Mouse (Mus musculus) left cerebral cortex, adult 2 months (tissue): ENCODE results near the gene Usp21. TPM values are rescaled to one million over a fixed set of nuclear protein-coding genes. Genes with fewer than 3 reads are reported as not detected.

Experiments
- DNase-seq, 2 experiments: peaks; one replicate each; pipeline ENCODE4 v3.0.0; 2021 to 2022; ENCODE audit warnings: low spot score in 2 of 2, mixed read lengths in 1 of 2; ENCODE audit errors: extremely low spot score in 1 of 2
- H3K27ac ChIP-seq: fragments of 200-600 bp; 2 replicates; pipeline ENCODE4 v1.8.1; 2022
- H3K4me3 ChIP-seq: fragments of 200-600 bp; 2 replicates; pipeline ENCODE4 v1.8.1; 2022
- CTCF ChIP-seq: fragments of 200-600 bp; IDR thresholded peaks from 2 replicates; pipeline ENCODE4 v1.8.1; 2022; ENCODE audit warnings: antibody characterized with exemption, mild to moderate bottlenecking, moderate library complexity
- intact Hi-C: fragments of 180-260 bp; cut with DNase I; formaldehyde crosslinking; loops from one replicate; pipeline ENCODE4 v1.15.1; 2025
- total RNA-seq, 2 experiments: library from RNA; stranded (reverse); gene quantifications; 2 replicates each; pipeline ENCODE4 v1.2.3; 2021

The Usp21 gene
- total RNA-seq, 2 experiments from 2014 or later: 59.8 to 65.7 TPM

GRCm38 (mm10) chr1:171283188-171284160 lies 4.3 kb downstream of the Usp21 start:
- intact Hi-C loops: no loop called here
- no peak for DNase-seq
- TF ChIP-seq CTCF: no peak
- H3K4me3 ChIP-seq: no peak overlapping the region
- H3K27ac ChIP-seq: no peak overlapping the region

GRCm38 (mm10) chr1:171282086-171282805 lies 5.5 kb downstream of the Usp21 start:
- DNase-seq: no peak
- Histone ChIP-seq H3K4me3 (no peak overlapping the region), H3K27ac (no peak overlapping the region)
- intact Hi-C loops: no loop called here
- TF ChIP-seq CTCF: no peak

GRCm38 (mm10) chr1:171281528-171281923 lies 6.3 kb downstream of the Usp21 start:
- TF ChIP-seq CTCF: peak; percentile 88
- intact Hi-C loops: loop anchor here (1.0 to 2.0 kb wide), 2 partner anchors 11 to 35 kb away; partner anchors contain the start of gene B4galt3
- DNase-seq: peak; percentile 71 to 75
- Histone ChIP-seq H3K27ac (peak overlapping the region; percentile 81), H3K4me3 (peak overlapping the region; percentile 72)

- Histone ChIP-seq H3K4me3 (peak within 1 kb of the TSS; percentile 72), H3K27ac (peak within 1 kb of the TSS; percentile 81)
- DNase-seq: peak; percentile 89 to 90
- intact Hi-C loops: loop anchor here (1.0 to 2.0 kb wide), 2 partner anchors 11 to 34 kb away; partner anchors contain the start of gene B4galt3
- TF ChIP-seq CTCF: no peak
Observed at GRCm38 (mm10) chr1:171280916-171281527, 6.8 kb downstream of the Usp21 start, which contains the start of gene Ppox. Gene Ppox (minus strand): TSS chr1:171281186.

DNA sequence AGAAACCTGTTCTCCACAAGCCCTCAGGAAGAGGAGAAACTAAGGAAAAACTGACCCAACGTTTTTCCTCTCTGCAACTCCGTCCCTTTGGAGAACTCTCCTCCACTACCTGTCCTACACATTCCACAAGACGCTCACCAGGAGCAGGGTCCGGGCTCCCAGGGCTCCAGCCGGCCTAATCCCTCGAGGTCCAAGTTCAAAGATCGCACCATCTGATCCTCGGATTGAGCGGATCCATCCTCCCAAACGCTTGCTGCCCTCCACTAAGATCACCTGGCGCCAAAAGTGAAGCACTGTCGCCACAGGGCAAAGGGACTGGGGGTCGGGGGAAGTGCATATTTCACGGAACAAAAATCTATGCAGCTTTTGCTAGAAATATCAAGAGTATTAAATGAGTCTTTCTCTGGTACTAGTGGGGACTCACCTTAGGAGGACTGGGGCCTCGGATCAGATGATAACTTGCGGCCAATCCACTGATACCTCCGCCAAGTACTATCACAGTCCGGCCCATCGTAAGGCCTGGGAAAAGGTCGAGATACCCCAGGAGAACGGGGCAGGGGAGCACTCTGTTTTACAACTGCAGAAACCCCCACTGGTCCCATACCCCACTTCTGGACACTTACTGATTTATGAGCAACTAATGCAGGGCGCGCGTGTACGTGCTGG lies 7.4 kb downstream of the Usp21 start:
- Histone ChIP-seq H3K4me3 (peak overlapping the region; percentile 72), H3K27ac (peak overlapping the region; percentile 22)
- no peak for TF ChIP-seq CTCF
- intact Hi-C loops: loop anchor here (2.0 kb wide), 1 partner anchor 34 kb away; no protein-coding TSS in a partner anchor
- DNase-seq: no peak

DNA sequence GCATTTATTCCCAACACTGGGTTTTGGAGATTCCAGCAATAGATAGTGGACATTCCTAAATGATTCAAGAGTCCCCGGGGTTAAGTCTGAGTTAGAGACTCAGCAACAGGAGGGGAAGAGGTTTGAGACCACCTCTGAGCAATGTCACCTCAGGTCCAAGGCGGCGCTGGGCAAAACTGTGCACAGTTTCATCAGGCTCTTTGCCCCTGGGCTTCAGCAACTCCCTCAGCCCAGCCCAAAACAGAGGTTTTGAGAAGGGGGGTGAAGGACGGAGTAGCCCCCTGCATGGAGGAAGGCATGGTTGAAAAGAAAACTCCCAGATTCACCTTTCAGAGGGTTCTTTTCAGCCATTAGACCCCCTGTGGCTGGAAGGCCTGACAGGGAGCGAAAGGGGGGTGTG lies 8.1 kb downstream of the Usp21 start:
- intact Hi-C loops: loop anchor here (2.0 kb wide), 1 partner anchor 33 kb away; no protein-coding TSS in a partner anchor
- DNase-seq: peak in 1 of 2 experiments; percentile 8
- Histone ChIP-seq H3K27ac (no peak overlapping the region), H3K4me3 (no peak overlapping the region)
- no peak for TF ChIP-seq CTCF

GRCm38 (mm10) chr1:171279012-171279705 lies 8.6 kb downstream of the Usp21 start:
- H3K27ac ChIP-seq: no peak overlapping the region
- intact Hi-C loops: no loop called here

DNA sequence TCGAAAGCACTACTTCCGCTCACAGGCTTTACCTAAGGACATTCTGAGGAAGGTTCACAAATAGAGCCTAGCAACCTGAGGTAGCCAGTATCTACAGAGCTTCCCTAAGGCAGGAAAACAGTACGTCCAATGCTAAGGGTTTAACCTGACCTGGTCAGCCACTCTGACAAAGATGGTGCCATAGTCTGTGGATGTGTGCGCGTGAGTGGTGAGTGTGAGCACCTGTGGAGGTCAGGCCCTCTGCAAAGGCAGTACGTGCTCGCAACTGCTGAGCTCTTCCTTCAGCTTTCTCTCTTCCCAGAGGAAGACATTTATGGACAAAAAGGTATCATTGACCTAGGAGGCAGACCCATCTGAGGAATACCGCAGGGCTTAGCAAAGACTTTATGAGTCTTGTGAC lies 9.4 kb downstream of the Usp21 start:
- intact Hi-C loops: no loop called here
- no peak for TF ChIP-seq CTCF
- no peak overlapping the region for H3K4me3 ChIP-seq
- DNase-seq: peak in 1 of 2 experiments; percentile 4
- H3K27ac ChIP-seq: no peak overlapping the region

More at GRCm38 (mm10) chr1:171279012-171279705, 8.6 kb downstream of the Usp21 start:
- no peak for TF ChIP-seq CTCF
- no peak overlapping the region for H3K4me3 ChIP-seq
- DNase-seq: peak in 1 of 2 experiments; percentile 7

DNA sequence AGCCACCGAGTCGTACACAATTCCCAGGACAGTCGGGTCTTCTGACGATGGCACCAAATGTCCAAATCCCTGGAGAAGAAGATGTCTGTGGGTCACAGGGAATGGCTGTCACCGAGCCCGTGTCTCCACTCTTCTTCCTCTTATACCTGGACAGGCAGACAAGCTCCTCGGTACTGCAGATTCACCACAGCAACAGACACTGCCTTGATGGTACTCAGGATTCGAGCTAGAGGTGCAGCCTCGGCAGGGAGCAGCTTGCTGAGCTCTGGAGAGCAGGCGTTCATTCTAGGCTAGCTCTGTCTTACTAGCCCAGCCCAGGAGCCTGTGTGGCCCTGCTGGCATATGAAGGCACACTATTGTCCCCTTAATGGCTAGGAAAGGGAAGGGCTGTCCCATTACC lies 10.1 kb downstream of the Usp21 start:
- no peak for DNase-seq
- no peak for TF ChIP-seq CTCF
- intact Hi-C loops: no loop called here
- Histone ChIP-seq H3K27ac (no peak overlapping the region), H3K4me3 (no peak overlapping the region)

GRCm38 (mm10) chr1:171276110-171276748 lies 11.6 kb downstream of the Usp21 start:
- intact Hi-C loops: no loop called here
- Histone ChIP-seq H3K4me3 (no peak overlapping the region), H3K27ac (no peak overlapping the region)
- no peak for DNase-seq
- TF ChIP-seq CTCF: no peak
